Mouse (Mus musculus) intestine, postnatal 0 days (tissue): ENCODE measurements around the gene Chn2. TPM values are rescaled to one million over a fixed set of nuclear protein-coding genes. Genes with fewer than 3 reads are reported as not detected.

Experiments used
- ATAC-seq: fragments of 200-750 bp; cut with Nextera tagmentation; 2 replicates; pipeline ENCODE4 v1.8.0; 2017; ENCODE audit warnings: mild to moderate bottlenecking, moderate TSS enrichment, moderate library complexity
- H3K27ac ChIP-seq: fragments of 300-500 bp; sonication (generic); 2 replicates; pipeline ENCODE4 v1.5.1; 2014; ENCODE audit warnings: mild to moderate bottlenecking, low read depth, low read length, moderate library complexity
- H3K27me3 ChIP-seq: fragments of 300-500 bp; sonication (generic); replicated peaks from 2 replicates; pipeline ENCODE4 v1.6.1; 2014; ENCODE audit warnings: low read length, mixed read lengths; ENCODE audit not compliant: control insufficient read depth, insufficient read depth
- H3K36me3 ChIP-seq: fragments of 300-500 bp; sonication (generic); 2 replicates; pipeline ENCODE4 v1.6.1; 2014; ENCODE audit warnings: mild to moderate bottlenecking, moderate library complexity; ENCODE audit not compliant: control insufficient read depth, insufficient read depth
- H3K4me1 ChIP-seq: fragments of 300-500 bp; sonication (generic); replicated peaks from 2 replicates; pipeline ENCODE4 v1.6.1; 2014; ENCODE audit warnings: antibody characterized with exemption, low read length, mixed read lengths; ENCODE audit not compliant: control insufficient read depth, insufficient read depth
- H3K4me2 ChIP-seq: fragments of 300-500 bp; sonication (generic); replicated peaks from 2 replicates; pipeline ENCODE4 v1.6.1; 2014; ENCODE audit warnings: low read depth, mild to moderate bottlenecking, moderate library complexity
- H3K4me3 ChIP-seq: fragments of 300-500 bp; sonication (generic); 2 replicates; pipeline ENCODE4 v1.5.1; 2014; ENCODE audit warnings: low read depth, low read length
- H3K9ac ChIP-seq: fragments of 300-500 bp; sonication (generic); 2 replicates; pipeline ENCODE4 v1.6.1; 2014; ENCODE audit warnings: mild to moderate bottlenecking, low read depth, low read length
- H3K9me3 ChIP-seq: fragments of 300-500 bp; sonication (generic); 2 replicates; pipeline ENCODE4 v1.6.1; 2016; ENCODE audit warnings: mixed run types; ENCODE audit not compliant: control insufficient read depth
- CTCF ChIP-seq: sonication (generic); IDR thresholded peaks from 2 replicates; pipeline ENCODE4 v1.5.1; 2016; ENCODE audit warnings: low read depth, mild to moderate bottlenecking, control low read depth, antibody characterized with exemption, moderate library complexity
- whole genome bisulfite sequencing: fragments of 180-500 bp; shearing (Covaris S2); extraction: QIAGEN DNeasy Blood & Tissue Kit; methylation state at CpG from one replicate; pipeline ENCODE4 v1.1.7; 2014; 5-methylcytosine and 5-hydroxymethylcytosine counted together
- polyA plus RNA-seq: library from polyadenylated mRNA; unstranded; fragments of >200 nt; fragmentation: Nextera tagmentation; extraction: Ambion mirVana; gene quantifications from 2 replicates; pipeline ENCODE4 v1.2.1, GENCODE M21; 2015

Gene Chn2
- polyA plus RNA-seq, 1 experiment from 2014 or later, result 19.6 TPM

DNA sequence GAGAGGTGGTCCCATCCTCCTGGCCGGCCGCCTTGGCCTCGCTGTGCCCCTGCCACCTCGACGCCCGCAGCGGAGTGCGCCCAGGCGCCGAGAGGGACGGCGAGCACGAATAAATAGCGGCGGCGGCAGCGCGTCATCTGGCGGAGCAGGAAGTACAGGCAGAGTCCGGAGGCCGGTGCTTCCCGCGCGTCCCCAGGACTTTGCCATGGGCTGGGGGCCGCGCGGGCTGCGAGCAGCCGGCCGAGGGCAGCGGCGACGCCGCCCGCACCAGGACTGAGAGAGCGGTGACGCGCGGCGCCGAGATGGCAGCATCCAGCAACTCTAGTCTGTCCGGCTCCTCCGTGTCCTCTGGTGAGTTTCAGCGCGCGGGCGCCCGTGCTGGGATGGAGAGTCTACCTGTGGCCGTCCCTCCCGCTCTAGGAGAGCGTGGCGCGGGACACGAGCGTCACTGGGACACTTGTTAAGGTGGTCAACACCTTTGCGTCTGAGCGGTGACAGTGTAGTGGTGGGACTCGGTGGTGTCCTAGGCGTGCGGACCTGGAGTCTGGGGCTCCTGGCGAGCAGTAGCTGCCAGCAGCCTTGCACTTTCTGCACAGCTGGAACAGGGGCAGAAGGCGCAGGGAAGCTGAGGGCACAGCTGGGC, 572 bp downstream of the Chn2 start:
- TF ChIP-seq CTCF, result 0 out of 2 replicates have a peak, but pooled peaks have one; percentile 18
- Histone ChIP-seq H3K4me2 (peak overlapping the region; percentile 95), H3K36me3 (no peaks in the 10 kb centered on the region), H3K27ac (peak overlapping the region; percentile 88), H3K9ac (peak overlapping the region; percentile 75), H3K4me3 (peak overlapping the region; percentile 71), H3K27me3 (no peaks in the 10 kb centered on the region), H3K9me3 (no peaks in the 10 kb centered on the region), H3K4me1 (no peaks in the 10 kb centered on the region)
- peak; percentile 83 for ATAC-seq
- whole genome bisulfite sequencing, result under 1% methylated on average over 61 of the region's 62 CpGs

DNA sequence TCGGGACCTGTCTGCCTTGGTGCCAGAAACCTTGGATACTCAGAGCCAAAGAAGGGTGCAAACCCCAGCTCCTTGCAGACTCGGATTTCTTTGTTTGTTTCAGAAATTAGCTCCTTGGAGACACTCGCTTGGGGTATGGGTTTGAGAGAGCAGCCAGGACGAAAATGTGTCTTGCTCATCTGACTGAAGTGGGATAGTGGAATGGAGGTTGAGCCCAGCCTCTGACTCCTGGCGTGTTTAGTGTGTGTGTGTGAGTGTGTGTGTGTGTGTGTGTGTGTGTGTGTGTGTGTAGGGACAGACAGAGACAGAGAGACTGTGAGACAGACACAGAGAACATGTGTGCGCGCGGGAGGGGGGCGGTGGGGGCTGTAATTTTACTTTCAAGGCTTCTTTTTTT, 1.1 kb downstream of the Chn2 start:
- WGBS, result 18% methylated on average over 9 of the region's 9 CpGs
- Histone ChIP-seq H3K27ac (peak overlapping the region; percentile 88; the same call in 1 of the 2 replicates), H3K27me3 (no peaks in the 10 kb centered on the region), H3K4me3 (peak overlapping the region; percentile 71), H3K36me3 (no peaks in the 10 kb centered on the region), H3K4me2 (peak overlapping the region; percentile 95), H3K4me1 (no peaks in the 10 kb centered on the region), H3K9me3 (no peaks in the 10 kb centered on the region), H3K9ac (peak overlapping the region; percentile 75)
- ATAC-seq, result no peak
- no peak for TF ChIP-seq CTCF

DNA sequence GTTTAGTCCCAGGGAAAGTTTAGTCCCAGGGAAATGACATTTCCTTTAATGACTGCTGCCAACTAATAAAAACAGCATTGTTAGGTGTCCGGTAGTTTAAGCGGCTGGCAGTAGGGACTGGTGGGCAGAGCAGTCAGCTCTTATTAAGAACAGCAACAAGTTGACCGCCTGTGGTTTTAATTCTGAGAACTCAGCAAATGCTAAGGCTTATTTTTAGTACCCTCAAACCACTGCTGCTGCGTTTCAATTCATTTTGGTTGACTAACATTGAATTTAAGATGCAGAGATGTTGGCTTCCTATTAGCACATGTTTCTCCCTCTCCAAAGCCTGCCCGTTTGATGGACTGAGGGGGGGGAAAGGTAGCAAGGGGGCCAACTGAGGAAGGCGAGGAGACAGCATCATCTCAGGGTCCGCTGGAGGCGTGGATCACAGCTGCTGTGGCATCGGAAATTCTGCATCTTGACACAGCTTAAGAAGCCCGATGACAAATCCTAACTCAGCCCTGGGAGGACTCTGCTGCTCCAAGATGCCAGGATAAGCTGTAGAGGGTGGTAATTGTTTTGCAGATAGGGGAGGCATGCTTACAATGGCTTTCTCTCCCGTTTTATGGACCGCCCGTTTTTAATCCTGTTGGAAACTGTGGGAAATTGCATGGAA, 2.2 kb downstream of the Chn2 start:
- Histone ChIP-seq H3K4me3 (peak overlapping the region; percentile 71), H3K9me3 (no peaks in the 10 kb centered on the region), H3K27me3 (no peaks in the 10 kb centered on the region), H3K4me1 (no peaks in the 10 kb centered on the region), H3K27ac (no peak overlapping the region), H3K9ac (no peak overlapping the region), H3K4me2 (peak overlapping the region; percentile 95), H3K36me3 (no peaks in the 10 kb centered on the region)
- WGBS, result 52% methylated on average over 13 of the region's 13 CpGs
- no peak for ATAC-seq
- no peak for TF ChIP-seq CTCF

DNA sequence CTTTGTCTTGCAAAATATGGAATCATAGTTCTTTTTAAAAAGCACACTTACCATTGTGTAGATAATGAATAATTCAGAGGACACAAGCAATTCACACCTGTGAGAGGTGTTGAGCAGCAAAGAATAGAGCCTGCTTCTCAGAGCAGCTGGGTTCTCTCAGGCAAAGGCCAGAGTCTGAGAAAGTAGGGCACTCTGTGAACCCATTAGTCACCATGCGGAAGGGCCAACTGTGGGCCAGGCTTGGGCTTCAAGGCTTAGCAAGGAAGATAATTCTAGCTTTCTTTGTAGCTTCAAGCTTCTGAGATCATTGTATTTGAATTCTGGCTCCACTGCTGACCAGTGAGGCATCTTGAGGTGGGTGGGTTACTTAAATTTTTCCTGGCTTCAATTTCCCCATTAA, 2.8 kb downstream of the Chn2 start:
- Histone ChIP-seq H3K4me2 (no peak overlapping the region), H3K9ac (no peak overlapping the region), H3K36me3 (no peaks in the 10 kb centered on the region), H3K9me3 (no peaks in the 10 kb centered on the region), H3K4me1 (0 out of 2 replicates have a peak, but pooled peaks cover 4% of the 10 kb centered on the region), H3K27me3 (no peaks in the 10 kb centered on the region), H3K27ac (no peak overlapping the region), H3K4me3 (no peak overlapping the region)
- no peak for TF ChIP-seq CTCF
- 52% methylated on average over 1 of the region's 1 CpGs for WGBS
- peak; percentile 38; the same call in 1 of the 2 replicates for ATAC-seq

DNA sequence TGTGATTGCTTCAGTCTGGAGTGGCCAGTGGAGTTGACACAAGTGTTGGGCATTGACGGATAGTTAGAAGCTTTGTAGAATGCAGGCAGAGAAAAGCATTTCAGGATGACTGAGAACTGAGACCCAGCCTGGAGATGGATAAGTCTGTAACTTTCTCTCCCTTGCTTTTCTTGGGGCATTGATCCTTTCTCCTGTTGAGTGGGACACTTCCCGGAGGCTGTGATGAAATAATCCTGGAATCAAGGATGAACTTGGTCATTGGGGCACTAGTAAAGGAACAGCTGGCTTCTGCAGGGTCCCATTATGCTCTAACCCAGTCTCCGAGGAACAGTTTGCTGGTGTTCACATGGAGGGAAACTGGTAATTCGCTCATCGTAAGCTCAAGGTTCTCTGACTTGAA, 4.2 kb downstream of the Chn2 start:
- Histone ChIP-seq H3K27me3 (no peaks in the 10 kb centered on the region), H3K9me3 (no peaks in the 10 kb centered on the region), H3K4me2 (no peak overlapping the region), H3K4me1 (0 out of 2 replicates have a peak, but pooled peaks cover 4% of the 10 kb centered on the region), H3K9ac (no peak overlapping the region), H3K27ac (no peak overlapping the region), H3K36me3 (no peaks in the 10 kb centered on the region), H3K4me3 (no peak overlapping the region)
- TF ChIP-seq CTCF, result no peak
- 90% methylated on average over 5 of the region's 5 CpGs for WGBS
- ATAC-seq, result no peak

DNA sequence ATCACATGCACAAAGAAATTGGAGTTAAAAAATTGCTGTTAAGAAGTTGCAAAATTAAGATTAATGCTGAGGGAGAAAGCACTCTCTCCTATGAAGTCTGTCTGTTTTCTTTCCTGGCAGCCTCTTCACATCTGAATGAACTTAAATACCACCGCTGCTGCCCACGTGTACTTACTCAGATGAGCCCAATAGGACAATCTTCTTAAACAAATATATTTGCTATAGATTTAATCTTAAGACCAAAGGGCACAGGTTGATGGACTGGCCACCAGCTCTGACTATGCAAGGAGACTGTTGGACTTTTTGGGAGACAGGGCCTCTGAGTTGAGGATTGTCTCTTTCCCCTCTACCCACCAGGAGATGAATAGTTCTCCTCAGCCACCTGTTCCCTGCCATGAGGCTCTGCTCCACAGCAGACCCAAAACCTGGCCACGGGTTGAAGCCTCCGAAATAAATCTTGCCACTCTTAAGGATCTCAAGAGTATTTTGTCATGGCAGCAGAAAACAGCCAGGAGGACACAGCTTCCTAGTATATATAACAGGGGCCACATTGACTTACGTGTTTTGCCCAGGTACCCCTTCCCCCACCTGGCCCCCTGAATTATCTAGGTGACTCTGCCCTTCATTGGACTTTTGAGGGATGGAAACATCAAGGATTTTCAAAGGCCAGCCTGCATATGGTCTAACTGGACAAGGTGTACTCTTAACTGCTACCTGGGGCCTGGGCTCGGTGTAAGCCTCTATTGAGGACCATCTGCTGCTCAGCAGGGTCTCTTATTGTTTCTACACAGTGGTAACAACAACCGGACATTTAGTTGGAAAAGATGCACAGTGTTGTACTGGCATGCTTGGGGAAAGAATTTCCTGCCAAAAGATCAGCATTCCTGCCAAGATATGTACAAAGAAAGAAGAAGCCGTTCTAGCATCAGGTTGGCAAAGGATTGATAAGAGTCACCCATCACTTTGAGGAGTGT, 6.7 kb downstream of the Chn2 start:
- no peak overlapping the region for H3K4me2 ChIP-seq
- no peak overlapping the region for H3K9ac ChIP-seq
- no peak overlapping the region for H3K27ac ChIP-seq
- H3K36me3 ChIP-seq, result no peaks in the 10 kb centered on the region
- 73% methylated on average over 8 of the region's 8 CpGs for WGBS
- no peaks in the 10 kb centered on the region for H3K27me3 ChIP-seq
- H3K9me3 ChIP-seq, result no peaks in the 10 kb centered on the region
- H3K4me1 ChIP-seq, result 0 out of 2 replicates have a peak, but pooled peaks cover 15% of the 10 kb centered on the region
- no peak for ATAC-seq
- H3K4me3 ChIP-seq, result no peak overlapping the region
- TF ChIP-seq CTCF, result no peak
